Mouse (Mus musculus) CH12.LX (cell line): Measurements from ENCODE around the gene Ryr1.

ENCODE experiments used
- CTCF ChIP-seq, 2 experiments: IDR thresholded peaks in 1 of 2; conservative IDR thresholded peaks in 1 of 2; 2 replicates each; pipeline ENCODE4 v1.5.1; 2011 to 2012; ENCODE audit warnings: low read depth in 2 of 2, low read length in 2 of 2, improper control_type of control experiment in 1 of 2, inconsistent platforms in 1 of 2, mild to moderate bottlenecking in 1 of 2, moderate library complexity in 1 of 2
- EP300 ChIP-seq: IDR thresholded peaks from 2 replicates; pipeline ENCODE4 v1.6.1; 2011; ENCODE audit warnings: low read length, improper control_type of control experiment
- RCOR1 ChIP-seq: conservative IDR thresholded peaks from 2 replicates; pipeline ENCODE4 v1.6.1; 2012; ENCODE audit warnings: low read depth, mild to moderate bottlenecking, inconsistent platforms, low read length, improper control_type of control experiment
- TBP ChIP-seq: conservative IDR thresholded peaks from 2 replicates; pipeline ENCODE4 v1.6.1; 2011; ENCODE audit warnings: low read depth, low read length, improper control_type of control experiment

DNA sequence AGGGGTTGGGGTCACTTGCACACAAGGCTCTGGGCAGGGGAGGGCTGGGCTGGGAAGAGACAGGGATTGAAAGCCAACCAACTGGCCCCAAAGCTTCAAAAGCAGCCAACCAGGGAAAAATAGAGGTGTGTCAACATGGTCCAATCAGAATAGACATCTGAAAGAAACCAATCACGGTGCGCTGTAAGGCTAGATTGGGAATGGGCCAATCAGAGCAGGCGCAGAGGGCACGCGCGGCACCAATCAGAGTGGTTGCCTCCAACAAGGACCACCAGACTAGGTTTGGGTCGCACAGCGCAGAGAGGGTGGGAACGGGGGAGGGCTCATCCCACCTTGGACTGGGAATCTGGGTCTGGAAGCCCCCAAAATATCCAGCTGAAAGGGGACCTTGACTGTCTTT, 80.7 kb downstream of the Ryr1 start:
- TF ChIP-seq EP300 = no peak
- TF ChIP-seq TBP = no peak
- no peak for TF ChIP-seq RCOR1
- no peak for TF ChIP-seq CTCF (conservative IDR thresholded peaks at IDR 0.05 in 1 of 2, IDR thresholded peaks at IDR 0.05 in 1 of 2; ENCODE audit: low read depth in 2 of 2, low read length in 2 of 2)
